Mouse (Mus musculus) brain, embryonic 14.5 days (tissue): ENCODE measurements around the gene Hist1h2be.

Source experiments
- CTCF ChIP-seq: fragments of 200-500 bp; IDR thresholded peaks from 2 replicates; pipeline ENCODE4 v1.5.1; 2012; ENCODE audit warnings: inconsistent platforms, mild to moderate bottlenecking, moderate library complexity, borderline replicate concordance; ENCODE audit not compliant: insufficient read depth, insufficient read length; ENCODE audit errors: extremely low read depth
- POLR2A ChIP-seq: fragments of 200-500 bp; IDR thresholded peaks from 2 replicates; pipeline ENCODE4 v1.6.1; 2012; ENCODE audit warnings: mild to moderate bottlenecking, inconsistent platforms, borderline replicate concordance; ENCODE audit not compliant: poor library complexity, insufficient read depth, insufficient read length, severe bottlenecking; ENCODE audit errors: extremely low read depth

- no peak for TF ChIP-seq CTCF
- TF ChIP-seq POLR2A, result no peak
Observed at GRCm38 (mm10) chr13:23586099-23586939, 34.6 kb downstream of the Hist1h2be start.
